In the genomic region with DNA sequence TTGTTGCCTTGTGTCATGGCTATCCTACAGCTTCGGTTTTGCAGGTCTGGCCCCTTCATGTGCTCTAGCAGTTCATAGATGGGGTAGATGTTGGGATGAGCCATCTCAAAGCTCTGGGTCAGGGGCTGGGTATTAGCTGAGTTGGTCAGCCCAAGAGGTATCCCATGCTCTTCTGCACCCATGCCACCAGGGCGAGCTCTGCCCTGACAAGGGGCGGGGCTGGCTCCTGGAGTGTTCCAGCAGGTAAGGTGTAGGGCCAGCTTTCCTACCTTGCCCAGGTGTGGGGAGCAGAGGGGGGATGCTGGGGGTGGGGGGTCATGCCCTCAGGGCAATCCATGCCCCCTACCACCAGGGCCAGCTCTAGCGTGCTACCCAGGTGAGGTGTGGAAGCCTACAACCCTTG, we compare ENCODE assay signal across 21 mouse cellular contexts.
A peak's percentile ranks its signal among the peaks of the same experiment; 100 is the strongest.
DNase-seq lines count a peak whose midpoint lies in the region; ATAC-seq and TF ChIP-seq lines count a peak whose summit lies in the region.
"Had no signal": no experiment of that assay in that cellular context is flagged by ENCODE, and none has a peak within 500 bp of the region (broad histone marks: within the 10 kb centered on the region; RNA-seq: fewer than 3 reads in every experiment).

No protein-coding gene starts in this region.

- no peak for ATAC-seq in forebrain, postnatal 0 days
- ATAC-seq in forebrain, embryonic 13.5 days, result no peak
- ATAC-seq in kidney, postnatal 0 days (replicated peaks; ENCODE audit: low FRiP score, low read depth), result 0 out of 2 replicates have a peak, but pooled peaks have one; percentile 33
- ATAC-seq in intestine, embryonic 15.5 days, result 0 out of 2 replicates have a peak, but pooled peaks have one; percentile 24
- ATAC-seq in stomach, postnatal 0 days (ENCODE audit: low FRiP score, low TSS enrichment), result peak; percentile 84
- ATAC-seq: activated CD4-positive, CD25-positive, alpha-beta regulatory T cell, adult 4 months had no signal

- H3K9me3 ChIP-seq in forebrain, postnatal 0 days (ENCODE audit: low read length), result no peaks in the 10 kb centered on the region
- H3K9me3 ChIP-seq in forebrain, embryonic 13.5 days (replicated peaks), result no peaks in the 10 kb centered on the region
- no peaks in the 10 kb centered on the region for H3K9me3 ChIP-seq in kidney, postnatal 0 days (replicated peaks; ENCODE audit: low read length)
- H3K9me3 ChIP-seq in intestine, embryonic 15.5 days, result no peaks in the 10 kb centered on the region
- H3K9me3 ChIP-seq in stomach, postnatal 0 days (ENCODE audit: control insufficient read depth, low read length), result no peaks in the 10 kb centered on the region
- H3K9me3 ChIP-seq: G1E; neural tube, embryonic 13.5 days had no signal

- WGBS in forebrain, postnatal 0 days, result 95% methylated on average over 4 of the region's 4 CpGs
- WGBS in forebrain, embryonic 13.5 days, result 90% methylated on average over 4 of the region's 4 CpGs
- WGBS in kidney, postnatal 0 days, result 89% methylated on average over 4 of the region's 4 CpGs
- WGBS in intestine, embryonic 15.5 days, result 83% methylated on average over 4 of the region's 4 CpGs
- WGBS in stomach, postnatal 0 days, result 67% methylated on average over 4 of the region's 4 CpGs

- no peak for TF ChIP-seq EP300 in stomach, postnatal 0 days (optimal IDR thresholded peaks at IDR 0.05)

- TF ChIP-seq CTCF in forebrain, postnatal 0 days (IDR thresholded peaks at IDR 0.05; ENCODE audit: low read depth), result no peak
- TF ChIP-seq CTCF in kidney, postnatal 0 days (IDR thresholded peaks at IDR 0.05; ENCODE audit: low read depth), result no peak
- peak; percentile 38 for TF ChIP-seq CTCF in stomach, postnatal 0 days (IDR thresholded peaks at IDR 0.05; ENCODE audit: low read depth)

- no peak for DNase-seq in forebrain, postnatal 0 days
- no peak for DNase-seq in kidney, postnatal 0 days (ENCODE audit: low spot score)
- DNase-seq in kidney, postnatal 4 days, result no peak
- DNase-seq in stomach, postnatal 0 days (ENCODE audit: low spot score), result peak; percentile 79
- no peak for DNase-seq in cerebellum, adult 11-12 months
- DNase-seq: adrenal gland, postnatal 10 days; gastrocnemius, postnatal 10 days; heart, adult 11 months; heart, postnatal 36 days; kidney, adult 11 months; kidney, postnatal 14 days; lung, embryonic 14.5 days; lung, postnatal 36 days; thymus, adult 18-20 months; thymus, postnatal 4 days had no signal

- H3K9ac ChIP-seq in forebrain, postnatal 0 days, result no peak overlapping the region
- H3K9ac ChIP-seq in forebrain, embryonic 13.5 days, result no peak overlapping the region
- H3K9ac ChIP-seq in kidney, postnatal 0 days (ENCODE audit: low read depth, low read length), result no peak overlapping the region
- H3K9ac ChIP-seq in intestine, embryonic 15.5 days, result no peak overlapping the region
- H3K9ac ChIP-seq in stomach, postnatal 0 days (ENCODE audit: low read length), result no peak overlapping the region
- H3K9ac ChIP-seq: lung, embryonic 14.5 days; neural tube, embryonic 13.5 days had no signal

- peak overlapping the region; percentile 62 for H3K27ac ChIP-seq in forebrain, postnatal 0 days (ENCODE audit: low read depth, low read length)
- H3K27ac ChIP-seq in forebrain, embryonic 13.5 days, result no peak overlapping the region
- no peak overlapping the region for H3K27ac ChIP-seq in kidney, postnatal 0 days
- H3K27ac ChIP-seq in intestine, embryonic 15.5 days, result no peak overlapping the region
- peak overlapping the region; percentile 92 for H3K27ac ChIP-seq in stomach, postnatal 0 days (replicated peaks)
- H3K27ac ChIP-seq: neural tube, embryonic 13.5 days had no signal

- no peaks in the 10 kb centered on the region for H3K36me3 ChIP-seq in forebrain, postnatal 0 days (ENCODE audit: insufficient read depth)
- H3K36me3 ChIP-seq in forebrain, embryonic 13.5 days (ENCODE audit: poor library complexity, severe bottlenecking), result no peaks in the 10 kb centered on the region
- no peaks in the 10 kb centered on the region for H3K36me3 ChIP-seq in kidney, postnatal 0 days (ENCODE audit: insufficient read depth, low read length)
- H3K36me3 ChIP-seq in intestine, embryonic 15.5 days, result no peaks in the 10 kb centered on the region
- no peaks in the 10 kb centered on the region for H3K36me3 ChIP-seq in stomach, postnatal 0 days (ENCODE audit: control insufficient read depth, insufficient read depth, low read length)
- H3K36me3 ChIP-seq: G1E; neural tube, embryonic 13.5 days had no signal

- no peaks in the 10 kb centered on the region for H3K27me3 ChIP-seq in forebrain, postnatal 0 days (ENCODE audit: insufficient read depth, low read length)
- no peaks in the 10 kb centered on the region for H3K27me3 ChIP-seq in forebrain, embryonic 13.5 days
- H3K27me3 ChIP-seq in kidney, postnatal 0 days (ENCODE audit: insufficient read depth, low read length), result no peaks in the 10 kb centered on the region
- no peaks in the 10 kb centered on the region for H3K27me3 ChIP-seq in intestine, embryonic 15.5 days (replicated peaks)
- no peaks in the 10 kb centered on the region for H3K27me3 ChIP-seq in stomach, postnatal 0 days (ENCODE audit: control insufficient read depth, insufficient read depth, low read length)
- H3K27me3 ChIP-seq: neural tube, embryonic 13.5 days had no signal

- no peak overlapping the region for H3K4me2 ChIP-seq in forebrain, postnatal 0 days (ENCODE audit: low read depth)
- H3K4me2 ChIP-seq in forebrain, embryonic 13.5 days, result no peak overlapping the region
- no peak overlapping the region for H3K4me2 ChIP-seq in kidney, postnatal 0 days (ENCODE audit: low read length)
- H3K4me2 ChIP-seq in intestine, embryonic 15.5 days (replicated peaks), result no peak overlapping the region
- no peak overlapping the region for H3K4me2 ChIP-seq in stomach, postnatal 0 days (replicated peaks; ENCODE audit: low read depth)
- H3K4me2 ChIP-seq: liver, embryonic 11.5 days; lung, embryonic 14.5 days; neural tube, embryonic 13.5 days had no signal

- H3K4me1 ChIP-seq in forebrain, postnatal 0 days (ENCODE audit: insufficient read depth), result no peaks in the 10 kb centered on the region
- H3K4me1 ChIP-seq in forebrain, embryonic 13.5 days, result peaks cover 18% of the 10 kb centered on the region
- no peaks in the 10 kb centered on the region for H3K4me1 ChIP-seq in kidney, postnatal 0 days (replicated peaks; ENCODE audit: insufficient read depth, low read length)
- peaks cover 5% of the 10 kb centered on the region; the same call in 1 of the 2 replicates for H3K4me1 ChIP-seq in intestine, embryonic 15.5 days (replicated peaks)
- H3K4me1 ChIP-seq in stomach, postnatal 0 days (replicated peaks; ENCODE audit: control insufficient read depth, insufficient read depth), result no peaks in the 10 kb centered on the region

- H3K4me3 ChIP-seq in forebrain, postnatal 0 days (ENCODE audit: low read depth, low read length), result no peak overlapping the region
- H3K4me3 ChIP-seq in forebrain, embryonic 13.5 days, result no peak overlapping the region
- H3K4me3 ChIP-seq in kidney, postnatal 0 days (replicated peaks; ENCODE audit: low read depth, low read length), result no peak overlapping the region
- H3K4me3 ChIP-seq in intestine, embryonic 15.5 days (replicated peaks), result no peak overlapping the region
- H3K4me3 ChIP-seq in stomach, postnatal 0 days (ENCODE audit: low read depth, low read length), result no peak overlapping the region
- H3K4me3 ChIP-seq: neural tube, embryonic 13.5 days had no signal

Comparison
In these comparisons a context has a peak if more than half of its experiments do, and no peak if none do; other contexts are left out.
1. H3K27ac ChIP-seq: peak in forebrain, postnatal 0 days (single experiment) and stomach, postnatal 0 days (single experiment); none in forebrain, embryonic 13.5 days (single experiment), kidney, postnatal 0 days (single experiment) and intestine, embryonic 15.5 days (single experiment).
2. ATAC-seq: peak in kidney, postnatal 0 days (single experiment), intestine, embryonic 15.5 days (single experiment) and stomach, postnatal 0 days (single experiment); none in forebrain, postnatal 0 days (single experiment) and forebrain, embryonic 13.5 days (single experiment).